Mouse (Mus musculus): ENCODE data around the gene Htt. TPM values are rescaled to one million over a fixed set of nuclear protein-coding genes. Genes with fewer than 3 reads are reported as not detected.
"Not testable (repeated sequence)": the region's sequence is repeated elsewhere in the genome, so short reads cannot be mapped to it uniquely, and the experiment has no call there.

Htt gene
- polyA plus RNA-seq, 1 experiment from 2014 or later: 7.4 TPM

DNA sequence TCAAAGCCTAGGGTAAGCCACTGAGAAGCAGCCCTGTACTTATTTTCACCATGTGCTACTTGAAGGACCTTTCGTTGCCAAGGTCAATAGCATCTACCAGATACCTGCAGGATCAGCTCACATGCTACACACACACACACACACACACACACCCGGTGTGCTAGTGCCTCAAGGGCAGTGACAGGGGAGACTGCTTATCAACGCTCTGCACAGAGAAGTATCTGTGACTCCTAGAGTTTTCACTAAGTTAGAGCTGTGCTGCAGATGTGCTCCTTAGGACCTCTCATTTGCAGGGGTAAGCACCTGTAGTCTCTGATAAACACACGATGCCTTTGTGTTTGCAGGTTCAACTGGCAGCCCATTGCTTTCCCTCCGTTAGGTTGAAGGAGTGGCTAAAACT lies 103.8 kb downstream of the Htt start:
- Histone ChIP-seq H3K9ac (ENCODE audit: low read depth, low read length) (no peak overlapping the region), H3K4me1 (ENCODE audit: control insufficient read depth, insufficient read depth, low read length) (no peaks in the 10 kb centered on the region), H3K27ac (ENCODE audit: low read length) (no peak overlapping the region), H3K4me2 (ENCODE audit: low read depth, low read length) (no peak overlapping the region), H3K27me3 (replicated peaks; ENCODE audit: control insufficient read depth, insufficient read depth, low read length) (no peaks in the 10 kb centered on the region), H3K4me3 (ENCODE audit: low read length) (no peak overlapping the region), H3K9me3 (ENCODE audit: control insufficient read depth, low read length) (no peaks in the 10 kb centered on the region), H3K36me3 (ENCODE audit: control insufficient read depth, insufficient read depth, low read length) (peaks cover 15% of the 10 kb centered on the region; the same call in 1 of the 2 replicates)
- 95% methylated on average over 5 of the region's 5 CpGs for WGBS
- ATAC-seq: no peak

GRCm38 (mm10) chr5:34880307-34880706 lies 118.8 kb downstream of the Htt start:
- H3K4me2 ChIP-seq (ENCODE audit: low read depth, low read length); H3K9me3 ChIP-seq (ENCODE audit: control insufficient read depth, low read length); ATAC-seq; H3K4me1 ChIP-seq (ENCODE audit: control insufficient read depth, insufficient read depth, low read length); H3K9ac ChIP-seq (ENCODE audit: low read depth, low read length); H3K27ac ChIP-seq (ENCODE audit: low read length); H3K27me3 ChIP-seq (replicated peaks; ENCODE audit: control insufficient read depth, insufficient read depth, low read length); H3K4me3 ChIP-seq (ENCODE audit: low read length); H3K36me3 ChIP-seq (ENCODE audit: control insufficient read depth, insufficient read depth, low read length): not testable (repeated sequence)
- 89% methylated on average over 3 of the region's 3 CpGs for WGBS

- Histone ChIP-seq H3K36me3 (ENCODE audit: control insufficient read depth, insufficient read depth, low read length) (peaks cover 8% of the 10 kb centered on the region; the same call in 1 of the 2 replicates), H3K4me2 (ENCODE audit: low read depth, low read length) (no peak overlapping the region), H3K4me3 (ENCODE audit: low read length) (no peak overlapping the region), H3K9me3 (ENCODE audit: control insufficient read depth, low read length) (no peaks in the 10 kb centered on the region), H3K27me3 (replicated peaks; ENCODE audit: control insufficient read depth, insufficient read depth, low read length) (no peaks in the 10 kb centered on the region), H3K9ac (ENCODE audit: low read depth, low read length) (no peak overlapping the region), H3K4me1 (ENCODE audit: control insufficient read depth, insufficient read depth, low read length) (no peaks in the 10 kb centered on the region), H3K27ac (ENCODE audit: low read length) (no peak overlapping the region)
- ATAC-seq: peak; percentile 36; the same call in 1 of the 2 replicates
- WGBS: 88% methylated on average over 3 of the region's 3 CpGs
Measured at GRCm38 (mm10) chr5:34881023-34881422, 119.5 kb downstream of the Htt start.

- ATAC-seq: no peak
- 88% methylated on average over 3 of the region's 3 CpGs for WGBS
- no peak overlapping the region for H3K9ac ChIP-seq (ENCODE audit: low read depth, low read length)
- H3K4me3 ChIP-seq (ENCODE audit: low read length): no peak overlapping the region
- no peak overlapping the region for H3K4me2 ChIP-seq (ENCODE audit: low read depth, low read length)
- no peaks in the 10 kb centered on the region for H3K27me3 ChIP-seq (replicated peaks; ENCODE audit: control insufficient read depth, insufficient read depth, low read length)
- no peak overlapping the region for H3K27ac ChIP-seq (ENCODE audit: low read length)
- H3K9me3 ChIP-seq (ENCODE audit: control insufficient read depth, low read length): no peaks in the 10 kb centered on the region
- peaks cover 3% of the 10 kb centered on the region; the same call in 1 of the 2 replicates for H3K36me3 ChIP-seq (ENCODE audit: control insufficient read depth, insufficient read depth, low read length)
- no peaks in the 10 kb centered on the region for H3K4me1 ChIP-seq (ENCODE audit: control insufficient read depth, insufficient read depth, low read length)
Measured at GRCm38 (mm10) chr5:34885250-34885649, 123.7 kb downstream of the Htt start.

DNA sequence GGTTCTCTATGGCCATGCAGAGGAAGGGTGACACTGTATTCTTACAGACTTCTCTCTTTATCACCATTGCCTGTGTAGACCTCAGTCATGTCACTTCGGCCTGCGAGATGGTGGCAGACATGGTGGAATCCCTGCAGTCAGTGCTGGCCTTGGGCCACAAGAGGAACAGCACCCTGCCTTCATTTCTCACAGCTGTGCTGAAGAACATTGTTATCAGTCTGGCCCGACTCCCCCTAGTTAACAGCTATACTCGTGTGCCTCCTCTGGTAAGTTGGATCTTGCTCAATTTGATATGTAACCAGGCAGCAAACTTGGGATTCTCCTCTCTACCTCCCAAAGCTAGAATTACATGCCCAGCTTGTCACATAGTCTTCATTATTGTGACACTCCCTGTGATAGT lies 127.7 kb downstream of the Htt start:
- 86% methylated on average over 4 of the region's 4 CpGs for WGBS
- Histone ChIP-seq H3K27ac (ENCODE audit: low read length) (no peak overlapping the region), H3K9ac (ENCODE audit: low read depth, low read length) (no peak overlapping the region), H3K27me3 (replicated peaks; ENCODE audit: control insufficient read depth, insufficient read depth, low read length) (no peaks in the 10 kb centered on the region), H3K36me3 (ENCODE audit: control insufficient read depth, insufficient read depth, low read length) (peaks cover 4% of the 10 kb centered on the region; the same call in 1 of the 2 replicates), H3K4me3 (ENCODE audit: low read length) (no peak overlapping the region), H3K4me2 (ENCODE audit: low read depth, low read length) (no peak overlapping the region), H3K4me1 (ENCODE audit: control insufficient read depth, insufficient read depth, low read length) (no peaks in the 10 kb centered on the region), H3K9me3 (ENCODE audit: control insufficient read depth, low read length) (no peaks in the 10 kb centered on the region)
- no peak for ATAC-seq

DNA sequence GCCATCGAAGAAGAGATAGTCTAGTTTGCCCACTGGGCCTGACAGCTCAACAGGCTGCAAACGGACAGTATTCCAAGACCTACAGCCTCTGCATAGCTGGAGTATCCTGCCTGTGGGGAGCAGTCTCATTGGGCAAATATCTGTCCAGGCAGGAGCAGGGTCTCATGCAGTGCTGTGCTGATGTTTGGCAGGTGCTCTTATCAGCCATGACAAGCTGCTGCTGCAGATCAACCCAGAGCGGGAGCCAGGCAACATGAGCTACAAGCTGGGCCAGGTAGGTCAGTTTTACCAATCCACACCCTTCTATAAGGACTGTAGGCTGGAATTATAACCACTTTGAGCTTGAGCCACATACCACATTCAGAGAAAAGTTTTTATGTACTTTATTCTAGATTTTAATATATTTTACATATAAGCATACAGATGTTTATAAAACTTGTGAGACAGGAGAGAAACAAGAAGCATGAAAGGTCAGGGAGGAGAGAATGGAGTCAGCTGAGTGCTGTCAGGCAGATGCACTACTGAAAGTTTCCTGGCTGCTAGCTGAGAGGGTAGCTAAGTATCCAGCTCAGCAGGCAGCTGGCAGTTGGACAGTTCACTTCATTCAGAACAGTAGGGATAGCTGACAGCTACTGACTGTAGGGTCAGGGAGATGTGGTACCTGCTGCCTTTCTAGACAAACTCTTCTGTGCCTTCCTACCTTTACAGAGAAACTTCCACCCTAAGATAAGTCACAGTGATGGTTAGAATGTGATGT lies 135.3 kb downstream of the Htt start:
- Histone ChIP-seq H3K36me3 (ENCODE audit: control insufficient read depth, insufficient read depth, low read length) (peaks cover 6% of the 10 kb centered on the region; the same call in 1 of the 2 replicates), H3K4me2 (ENCODE audit: low read depth, low read length) (no peak overlapping the region), H3K9me3 (ENCODE audit: control insufficient read depth, low read length) (no peaks in the 10 kb centered on the region), H3K27ac (ENCODE audit: low read length) (no peak overlapping the region), H3K4me3 (ENCODE audit: low read length) (no peak overlapping the region), H3K9ac (ENCODE audit: low read depth, low read length) (no peak overlapping the region), H3K4me1 (ENCODE audit: control insufficient read depth, insufficient read depth, low read length) (no peaks in the 10 kb centered on the region), H3K27me3 (replicated peaks; ENCODE audit: control insufficient read depth, insufficient read depth, low read length) (no peaks in the 10 kb centered on the region)
- 0 out of 2 replicates have a peak, but pooled peaks have one; percentile 28 for ATAC-seq
- 89% methylated on average over 3 of the region's 3 CpGs for WGBS

DNA sequence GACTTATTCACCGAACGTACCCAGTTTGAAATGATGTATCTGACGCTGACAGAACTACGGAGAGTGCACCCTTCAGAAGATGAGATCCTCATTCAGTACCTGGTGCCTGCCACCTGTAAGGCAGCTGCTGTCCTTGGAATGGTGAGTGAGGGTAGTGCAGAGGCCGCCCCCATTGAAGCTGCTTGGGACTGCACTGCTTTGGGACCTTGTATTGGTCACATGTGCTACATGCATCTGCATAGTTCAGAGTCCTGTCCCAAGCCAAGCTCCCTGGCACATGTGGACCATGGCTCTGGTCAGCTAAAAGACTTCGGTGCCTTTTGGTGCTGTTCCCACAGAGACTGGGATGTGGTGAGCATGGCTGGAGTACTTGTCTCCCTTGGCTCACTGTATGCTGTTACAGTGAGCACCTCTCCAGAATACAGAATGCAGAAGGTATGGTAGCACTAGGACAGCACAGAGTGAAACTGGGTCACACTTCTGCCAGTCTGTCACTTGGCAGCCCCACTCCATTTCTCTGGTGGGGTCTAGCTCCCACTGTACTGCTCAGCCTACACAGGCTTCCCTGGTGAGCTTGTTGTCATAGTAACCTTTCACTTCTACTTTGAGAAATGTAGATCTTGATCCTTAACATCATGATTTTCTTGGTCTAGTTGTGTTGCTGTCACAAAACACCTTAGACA lies 138.4 kb downstream of the Htt start:
- H3K4me1 ChIP-seq (ENCODE audit: control insufficient read depth, insufficient read depth, low read length): no peaks in the 10 kb centered on the region
- no peak for ATAC-seq
- 95% methylated on average over 6 of the region's 6 CpGs for WGBS
- no peak overlapping the region for H3K4me2 ChIP-seq (ENCODE audit: low read depth, low read length)
- H3K9me3 ChIP-seq (ENCODE audit: control insufficient read depth, low read length): no peaks in the 10 kb centered on the region
- no peak overlapping the region for H3K4me3 ChIP-seq (ENCODE audit: low read length)
- no peak overlapping the region for H3K27ac ChIP-seq (ENCODE audit: low read length)
- H3K9ac ChIP-seq (ENCODE audit: low read depth, low read length): no peak overlapping the region
- H3K27me3 ChIP-seq (replicated peaks; ENCODE audit: control insufficient read depth, insufficient read depth, low read length): no peaks in the 10 kb centered on the region
- H3K36me3 ChIP-seq (ENCODE audit: control insufficient read depth, insufficient read depth, low read length): peaks cover 10% of the 10 kb centered on the region

DNA sequence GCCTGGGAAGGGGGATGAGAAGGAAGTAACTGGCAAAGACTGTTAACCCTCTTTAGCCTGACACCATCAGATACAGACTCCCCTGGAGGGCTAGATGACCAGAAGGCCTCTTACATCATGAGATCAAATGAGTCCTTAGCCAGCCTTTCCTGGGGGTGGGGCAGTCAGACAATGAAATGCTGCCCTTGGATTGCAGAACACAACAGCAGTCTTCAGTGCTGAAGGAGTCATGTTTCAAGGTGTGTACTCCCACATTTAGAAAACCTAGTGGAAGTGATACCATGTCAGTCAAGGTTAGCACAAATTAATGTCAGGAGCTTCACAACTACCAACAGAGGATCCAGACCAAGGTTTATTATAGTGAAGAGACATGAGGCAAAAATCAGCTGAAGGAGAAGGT lies 140.8 kb downstream of the Htt start:
- no peak overlapping the region for H3K4me3 ChIP-seq (ENCODE audit: low read length)
- no peaks in the 10 kb centered on the region for H3K27me3 ChIP-seq (replicated peaks; ENCODE audit: control insufficient read depth, insufficient read depth, low read length)
- ATAC-seq: no peak
- H3K36me3 ChIP-seq (ENCODE audit: control insufficient read depth, insufficient read depth, low read length): peaks cover 14% of the 10 kb centered on the region
- H3K9ac ChIP-seq (ENCODE audit: low read depth, low read length): no peak overlapping the region
- H3K4me2 ChIP-seq (ENCODE audit: low read depth, low read length): no peak overlapping the region
- H3K4me1 ChIP-seq (ENCODE audit: control insufficient read depth, insufficient read depth, low read length): no peaks in the 10 kb centered on the region
- H3K9me3 ChIP-seq (ENCODE audit: control insufficient read depth, low read length): no peaks in the 10 kb centered on the region
- no peak overlapping the region for H3K27ac ChIP-seq (ENCODE audit: low read length)

DNA sequence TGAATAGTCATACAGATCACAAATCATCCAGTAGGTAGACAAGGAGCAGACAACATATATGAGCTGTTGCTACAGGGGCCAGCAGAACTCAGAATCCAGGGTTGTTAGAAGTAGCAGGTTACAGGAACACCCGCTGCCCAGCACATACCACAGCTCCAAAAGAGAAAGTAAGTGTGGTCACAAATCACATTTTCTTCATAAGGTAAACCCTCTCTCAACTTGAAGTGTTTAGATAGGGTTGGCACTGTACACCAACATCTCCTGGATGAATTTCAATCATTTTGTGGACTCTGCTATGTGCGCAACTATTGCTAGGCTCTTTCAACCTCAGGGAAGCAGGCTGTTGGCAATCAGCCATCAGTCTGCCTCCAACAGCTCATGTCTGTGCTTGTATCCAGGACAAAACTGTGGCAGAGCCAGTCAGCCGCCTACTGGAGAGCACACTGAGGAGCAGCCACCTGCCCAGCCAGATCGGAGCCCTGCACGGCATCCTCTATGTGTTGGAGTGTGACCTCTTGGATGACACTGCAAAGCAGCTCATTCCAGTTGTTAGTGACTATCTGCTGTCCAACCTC lies 141.4 kb downstream of the Htt start:
- no peak; the same call in 1 of the 2 replicates for ATAC-seq
- Histone ChIP-seq H3K4me3 (ENCODE audit: low read length) (no peak overlapping the region), H3K9me3 (ENCODE audit: control insufficient read depth, low read length) (no peaks in the 10 kb centered on the region), H3K27ac (ENCODE audit: low read length) (no peak overlapping the region), H3K4me1 (ENCODE audit: control insufficient read depth, insufficient read depth, low read length) (no peaks in the 10 kb centered on the region), H3K9ac (ENCODE audit: low read depth, low read length) (no peak overlapping the region), H3K4me2 (ENCODE audit: low read depth, low read length) (no peak overlapping the region), H3K36me3 (ENCODE audit: control insufficient read depth, insufficient read depth, low read length) (peaks cover 14% of the 10 kb centered on the region), H3K27me3 (replicated peaks; ENCODE audit: control insufficient read depth, insufficient read depth, low read length) (no peaks in the 10 kb centered on the region)
- 78% methylated on average over 5 of the region's 5 CpGs for WGBS

Data from intestine, embryonic 16.5 days (tissue).